Mouse (Mus musculus) cerebellum, adult 18-20 months (tissue): ENCODE results near the gene Gm49661.
A peak's percentile ranks its signal among the peaks of the same experiment; 100 is the strongest.

Source experiments
- DNase-seq, 2 experiments: peaks; one replicate each; pipeline ENCODE4 v3.0.0; 2021

Gm49661 gene

GRCm38 (mm10) chr8:84969241-84970134 lies at the start of gene Gm49661, which contains the start of the genes Prdx2 and Rnaseh2a:
Gene Gm49661, minus strand, starts transcription at chr8:84969433.
Gene Prdx2, plus strand, starts transcription at chr8:84969587.
Gene Rnaseh2a, minus strand, starts transcription at chr8:84969767.
- DNase-seq: peak; percentile 78 to 81

DNA sequence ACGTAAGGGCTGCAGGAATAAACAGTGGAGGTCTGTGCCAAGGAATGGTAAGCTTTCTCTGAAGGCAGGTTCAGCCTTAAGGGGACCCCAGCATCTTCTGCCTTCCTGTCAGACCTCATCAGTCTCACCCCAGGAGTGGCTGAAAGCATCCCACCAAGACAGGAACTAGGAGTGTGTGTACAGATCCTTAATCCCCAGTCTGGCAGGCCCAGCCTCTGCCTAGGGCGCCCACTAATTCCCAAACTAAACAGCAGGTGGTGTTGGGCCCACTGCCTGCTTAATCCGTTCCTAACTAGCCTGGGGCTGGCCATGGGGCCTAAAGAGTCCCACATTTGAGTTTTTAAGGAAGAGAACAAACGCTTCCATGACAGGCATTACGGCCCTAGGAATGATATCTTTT lies 48.0 kb upstream of the Gm49661 start:
- no peak for DNase-seq

- DNase-seq: no peak
Measured at GRCm38 (mm10) chr8:85016724-85017123, 47.5 kb upstream of the Gm49661 start.

DNA sequence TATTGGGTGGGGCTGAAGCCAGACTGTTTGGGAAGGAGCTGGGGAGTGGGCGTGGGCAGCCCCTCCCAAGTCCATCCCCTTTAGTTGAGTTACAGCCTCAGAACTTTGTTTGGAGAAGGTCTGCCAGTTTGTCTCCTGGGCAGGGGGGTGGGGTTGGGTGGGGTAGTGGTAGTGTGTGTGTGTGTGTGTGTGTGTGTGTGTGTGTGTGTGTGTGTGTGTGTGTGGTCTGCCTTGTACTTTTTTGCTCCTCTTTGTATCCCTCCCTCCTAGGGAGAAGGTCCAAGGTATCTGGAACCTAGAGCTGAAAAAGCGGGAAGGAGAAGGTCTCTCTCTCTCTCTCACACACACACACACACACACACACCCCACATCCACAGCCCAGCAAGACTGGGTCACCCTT lies 45.2 kb upstream of the Gm49661 start, which contains the start of gene Best2:
TSS of gene Best2 (minus strand) at position 101 of the 400 bp plus-strand sequence.
- DNase-seq: no peak

DNA sequence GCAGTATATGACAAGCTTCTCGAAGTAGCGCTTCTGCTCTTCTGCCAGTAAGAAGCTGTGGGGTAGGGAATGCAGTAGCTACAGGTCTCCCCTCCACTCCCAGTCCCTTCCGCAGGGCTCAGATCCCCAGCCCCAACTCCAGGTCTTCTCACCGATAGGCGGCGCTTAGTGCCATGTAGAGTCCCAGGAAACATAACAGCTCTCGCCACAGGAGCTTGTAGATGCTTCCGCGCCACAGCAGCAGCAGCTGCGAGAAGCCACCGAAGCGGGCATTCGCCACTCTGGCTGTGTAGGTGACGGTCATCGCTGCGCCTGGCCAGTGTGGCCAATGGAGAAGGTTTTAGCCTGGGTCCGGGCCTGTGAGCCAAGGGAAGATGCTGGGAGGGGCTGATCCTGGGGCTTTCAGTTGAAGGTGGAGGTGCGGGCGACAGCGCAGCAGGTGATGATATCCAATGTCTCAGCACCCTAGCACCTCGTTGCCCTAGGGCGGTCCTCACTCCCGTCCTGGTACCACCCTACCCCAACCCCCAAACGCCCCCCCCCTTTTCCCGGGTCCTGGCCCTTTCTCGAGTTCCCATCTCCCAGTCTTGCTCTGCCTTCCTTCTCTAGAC lies 44.1 kb upstream of the Gm49661 start:
- peak; percentile 79 to 84 for DNase-seq

- no peak for DNase-seq
Measured at GRCm38 (mm10) chr8:85011242-85011641, 42.0 kb upstream of the Gm49661 start.

- DNase-seq: no peak
Measured at GRCm38 (mm10) chr8:85007686-85008085, 38.5 kb upstream of the Gm49661 start.

GRCm38 (mm10) chr8:84997649-84998295 lies 28.5 kb upstream of the Gm49661 start:
- peak; percentile 96 to 97 for DNase-seq

GRCm38 (mm10) chr8:84996978-84997377 lies 27.7 kb upstream of the Gm49661 start:
- no peak for DNase-seq

DNA sequence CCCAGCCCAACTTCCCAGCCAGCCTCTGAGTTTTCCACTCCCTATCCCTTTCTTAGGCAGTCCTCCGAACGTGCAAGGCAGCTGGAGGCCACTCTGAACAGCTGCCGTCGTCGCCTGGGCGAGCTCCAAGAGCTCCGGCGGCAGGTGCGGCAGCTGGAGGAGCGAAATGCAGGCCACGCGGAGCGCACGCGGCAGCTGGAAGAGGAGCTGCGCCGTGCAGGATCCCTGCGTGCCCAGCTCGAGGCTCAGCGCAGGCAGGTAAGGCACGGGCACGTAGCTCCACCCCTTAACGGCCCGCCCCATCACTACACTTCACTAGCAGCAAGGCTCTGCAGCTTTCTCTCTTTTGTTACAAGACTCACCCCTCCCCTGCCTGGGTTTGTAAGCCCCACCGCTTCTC lies 26.4 kb upstream of the Gm49661 start:
- DNase-seq: peak in 1 of 2 experiments; percentile 11

DNA sequence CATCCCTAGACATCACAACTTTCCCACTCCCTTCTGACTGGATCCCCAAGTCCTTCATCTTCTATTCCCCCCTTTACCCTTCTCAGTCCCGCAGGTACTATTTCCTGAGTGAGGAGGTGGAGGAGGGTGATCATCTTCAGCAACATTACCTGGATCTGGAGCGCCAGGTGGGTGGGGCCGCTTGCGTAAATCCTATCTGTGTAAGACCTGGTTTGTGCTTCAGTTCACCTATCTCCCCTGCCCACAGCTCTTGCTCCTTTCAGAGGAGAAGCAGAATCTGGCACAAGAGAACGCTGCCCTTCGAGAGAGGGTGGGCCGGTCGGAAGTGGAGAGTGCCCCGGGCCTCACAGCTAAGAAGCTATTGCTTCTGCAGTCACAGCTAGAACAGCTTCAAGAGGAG lies 25.1 kb upstream of the Gm49661 start:
- peak in 1 of 2 experiments; percentile 2 for DNase-seq

GRCm38 (mm10) chr8:84990836-84991235 lies 21.6 kb upstream of the Gm49661 start:
- DNase-seq: peak in 1 of 2 experiments; percentile 64

GRCm38 (mm10) chr8:84990349-84990748 lies 21.1 kb upstream of the Gm49661 start, which contains the start of gene Hook2:
Gene Hook2, plus strand, starts transcription at chr8:84990603.
- peak; percentile 96 to 98 for DNase-seq

DNA sequence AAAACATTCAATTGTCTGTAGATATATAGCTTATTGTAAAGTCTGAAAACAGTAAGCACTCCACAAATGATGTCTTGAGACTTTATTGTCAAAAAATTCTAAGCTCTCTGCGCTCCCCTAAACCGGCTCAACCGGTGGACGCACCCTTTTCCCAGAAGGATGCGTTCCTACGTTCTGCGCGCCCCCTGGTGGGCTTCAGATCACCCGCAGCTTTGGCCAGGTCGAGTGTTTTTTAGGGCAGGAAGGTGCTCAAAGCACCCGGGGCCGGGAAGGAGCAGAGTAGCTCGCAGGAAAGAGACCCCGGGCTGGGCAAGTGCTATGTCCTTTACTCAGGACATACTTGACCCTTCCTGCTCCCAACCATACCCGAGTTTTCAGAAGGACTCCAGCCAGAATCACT lies 20.6 kb upstream of the Gm49661 start:
- peak; percentile 91 to 95 for DNase-seq

DNA sequence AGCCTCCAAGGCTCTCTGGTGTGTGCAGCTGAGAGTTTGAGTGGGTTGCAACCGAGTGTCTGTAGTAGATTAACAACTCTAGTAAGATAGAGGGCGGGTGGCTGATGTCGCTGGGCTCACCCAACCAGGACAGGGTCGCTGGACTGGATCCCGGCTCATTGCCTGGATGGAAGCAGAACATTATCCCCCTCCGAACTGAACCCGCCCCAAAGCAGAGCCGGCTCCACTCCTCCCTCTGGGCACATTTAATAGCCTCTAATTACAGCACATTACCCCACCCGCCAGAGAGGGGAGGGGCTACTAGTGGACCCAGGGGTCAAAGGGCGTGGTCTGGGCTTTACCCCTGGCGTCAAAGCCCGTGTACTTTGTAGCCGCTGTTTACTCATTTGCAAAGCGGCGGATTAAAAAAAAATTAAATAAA lies 20.1 kb upstream of the Gm49661 start:
- peak; percentile 45 to 47 for DNase-seq

- DNase-seq: no peak
Measured at GRCm38 (mm10) chr8:84987903-84988302, 18.7 kb upstream of the Gm49661 start.

DNA sequence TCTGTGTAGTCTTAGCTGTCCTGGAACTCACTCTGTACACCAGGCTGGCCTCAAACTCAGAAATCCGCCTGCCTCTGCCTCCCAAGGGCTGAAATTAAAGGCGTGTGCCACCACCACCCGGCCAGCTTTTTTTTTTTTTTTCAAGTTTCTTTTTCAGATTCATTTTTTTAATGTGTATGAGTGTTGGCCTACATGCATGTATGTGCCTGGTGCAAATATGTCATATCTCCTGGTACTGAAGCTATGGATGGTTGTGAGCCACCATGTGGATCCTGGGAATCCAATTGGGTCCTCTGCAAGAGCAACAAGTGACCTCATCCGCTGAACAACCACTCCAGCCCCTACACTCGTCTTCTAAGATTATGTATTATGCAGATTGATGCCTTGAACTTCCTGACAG lies 18.2 kb upstream of the Gm49661 start:
- DNase-seq: peak in 1 of 2 experiments; percentile 6

GRCm38 (mm10) chr8:84986379-84986945 lies 17.2 kb upstream of the Gm49661 start:
- DNase-seq: no peak

GRCm38 (mm10) chr8:84985684-84986378 lies 16.6 kb upstream of the Gm49661 start:
- peak; percentile 91 to 94 for DNase-seq

DNA sequence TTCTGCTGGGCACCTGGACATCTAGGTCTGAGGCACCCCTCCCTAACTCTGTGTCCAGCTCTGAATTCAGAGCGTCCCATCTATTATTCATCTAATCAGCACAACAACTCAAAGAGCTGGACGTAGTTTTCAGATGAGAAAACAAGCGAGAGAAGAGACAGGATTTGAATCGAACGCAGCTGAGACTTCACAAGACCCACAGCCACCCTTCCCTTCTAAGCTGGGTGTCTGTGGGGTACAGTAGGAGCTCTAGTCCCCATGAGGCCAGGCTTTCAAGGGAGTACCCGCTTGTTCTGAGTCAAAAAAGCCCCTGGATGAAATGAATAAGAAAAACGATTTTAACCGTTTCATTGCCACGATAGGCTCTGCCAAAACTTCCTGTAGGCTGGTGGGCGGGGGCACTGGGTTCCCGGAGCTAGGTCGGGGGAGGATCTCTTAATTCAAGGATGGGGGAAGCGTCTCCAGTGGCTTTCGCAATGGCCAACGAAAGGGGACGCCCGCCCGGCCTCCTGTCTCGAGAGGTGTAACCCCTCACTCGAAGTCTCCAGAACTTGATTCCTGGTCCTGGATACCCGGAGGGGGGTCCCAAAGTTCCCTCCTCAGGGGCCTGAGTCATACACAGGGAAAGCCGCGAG lies 15.9 kb upstream of the Gm49661 start:
- no peak for DNase-seq

DNA sequence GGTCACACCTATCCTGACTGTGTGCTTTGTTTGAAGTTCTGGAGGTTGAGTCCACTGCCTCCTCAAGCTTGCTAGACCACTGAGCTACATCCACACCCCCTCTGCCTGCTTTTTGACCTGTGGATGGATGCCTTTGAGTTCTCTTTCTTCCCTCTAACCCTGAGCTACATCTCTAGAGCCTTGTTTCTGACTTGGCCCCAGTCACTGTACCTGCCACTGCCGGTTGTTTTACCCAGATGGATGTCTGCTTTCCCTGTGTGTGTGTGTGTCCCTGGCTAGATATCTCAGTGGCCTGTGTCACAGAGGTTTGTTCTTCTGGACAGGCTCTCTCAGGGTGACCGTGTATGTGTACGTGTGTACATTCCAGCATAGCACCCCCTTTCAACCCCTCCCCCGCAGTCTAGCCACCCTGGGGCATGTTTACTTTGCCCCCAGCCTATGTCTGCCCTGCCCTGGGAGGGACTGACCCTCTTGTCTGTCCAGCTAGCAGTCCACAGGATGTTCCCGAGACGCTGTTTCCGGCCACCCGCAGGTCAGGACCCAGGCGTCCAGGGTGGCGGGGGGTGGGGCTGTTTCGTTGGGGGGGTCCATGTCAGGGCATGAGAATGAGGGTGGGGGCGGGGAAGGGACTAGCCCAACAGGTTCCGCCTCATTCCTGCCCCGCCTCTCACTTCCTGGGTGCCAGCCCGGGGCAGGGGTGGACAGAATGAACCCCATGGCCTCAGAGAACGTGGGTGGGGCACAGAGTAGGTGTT lies 15.2 kb upstream of the Gm49661 start:
- no peak for DNase-seq
